Mouse (Mus musculus) heart, embryonic 15.5 days (tissue): ENCODE data around the gene Nabp2. TPM values are rescaled to one million over a fixed set of nuclear protein-coding genes. Genes with fewer than 3 reads are reported as not detected.

Experiments
- ATAC-seq: fragments of 200-750 bp; cut with Nextera tagmentation; replicated peaks from 2 replicates; pipeline ENCODE4 v1.8.0; 2017; ENCODE audit warnings: low read depth, moderate TSS enrichment; ENCODE audit not compliant: insufficient number of reproducible peaks, insufficient read depth, low FRiP score
- H3K27ac ChIP-seq: fragments of 300-500 bp; sonication (generic); 2 replicates; pipeline ENCODE4 v1.5.1; 2015; ENCODE audit warnings: mild to moderate bottlenecking, inconsistent platforms
- H3K27me3 ChIP-seq: fragments of 300-500 bp; sonication (generic); 2 replicates; pipeline ENCODE4 v1.6.1; 2015; ENCODE audit warnings: inconsistent platforms
- H3K36me3 ChIP-seq: fragments of 300-500 bp; sonication (generic); 2 replicates; pipeline ENCODE4 v1.6.1; 2015; ENCODE audit warnings: mild to moderate bottlenecking, inconsistent platforms
- H3K4me1 ChIP-seq: fragments of 300-500 bp; sonication (generic); replicated peaks from 2 replicates; pipeline ENCODE4 v1.6.1; 2015; ENCODE audit warnings: inconsistent platforms
- H3K4me2 ChIP-seq: fragments of 300-500 bp; sonication (generic); 2 replicates; pipeline ENCODE4 v1.6.1; 2015; ENCODE audit warnings: inconsistent platforms, mild to moderate bottlenecking, moderate library complexity
- H3K4me3 ChIP-seq: fragments of 300-500 bp; sonication (generic); 2 replicates; pipeline ENCODE4 v1.5.1; 2015; ENCODE audit warnings: mild to moderate bottlenecking, inconsistent platforms
- H3K9ac ChIP-seq: fragments of 300-500 bp; sonication (generic); 2 replicates; pipeline ENCODE4 v1.6.1; 2015; ENCODE audit warnings: mild to moderate bottlenecking, inconsistent platforms
- H3K9me3 ChIP-seq: fragments of 300-500 bp; sonication (generic); replicated peaks from 2 replicates; pipeline ENCODE4 v1.6.1; 2016; ENCODE audit warnings: inconsistent platforms
- whole genome bisulfite sequencing: fragments of 180-500 bp; shearing (Covaris S2); methylation state at CpG from one replicate; pipeline ENCODE4 v1.1.7; 2015; ENCODE audit warnings: mixed read lengths; 5-methylcytosine and 5-hydroxymethylcytosine counted together
- polyA plus RNA-seq: library from polyadenylated mRNA; unstranded; fragments of >200 nt; fragmentation: Nextera tagmentation; extraction: Ambion mirVana; gene quantifications from 2 replicates; pipeline ENCODE4 v1.2.1, GENCODE M21; 2015

Gene Nabp2
- polyA plus RNA-seq, 1 experiment from 2014 or later, result 52.6 TPM

GRCm38 (mm10) chr10:128401638-128402037 is 9.7 kb downstream of the Nabp2 start:
- H3K4me2 ChIP-seq, result no peak overlapping the region
- no peak overlapping the region for H3K27ac ChIP-seq
- ATAC-seq, result no peak
- H3K27me3 ChIP-seq, result no peaks in the 10 kb centered on the region
- H3K9me3 ChIP-seq, result no peaks in the 10 kb centered on the region
- H3K36me3 ChIP-seq, result no peaks in the 10 kb centered on the region
- H3K4me3 ChIP-seq, result no peak overlapping the region
- 75% methylated on average over 9 of the region's 9 CpGs for WGBS
- H3K9ac ChIP-seq, result no peak overlapping the region
- no peaks in the 10 kb centered on the region for H3K4me1 ChIP-seq

DNA sequence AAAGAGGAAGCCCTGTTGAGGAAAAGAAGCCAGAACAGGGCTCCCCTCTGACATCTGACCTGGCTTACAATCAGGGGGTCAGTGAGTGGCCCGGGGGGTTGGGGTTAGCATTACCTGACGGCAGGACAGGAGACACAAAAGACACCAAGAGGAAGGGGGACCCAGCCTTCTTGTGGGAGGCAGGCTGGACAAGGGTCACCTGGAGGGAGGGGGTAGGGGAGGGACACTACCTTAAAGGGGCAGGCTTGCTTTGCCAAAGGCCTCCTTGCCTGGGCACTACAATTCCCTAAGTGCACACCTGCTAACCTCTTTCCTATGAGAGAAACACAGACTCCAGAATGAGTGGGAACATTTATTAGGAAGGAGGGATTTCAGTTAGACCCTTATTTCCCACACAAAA is 10.2 kb downstream of the Nabp2 start, which contains the start of gene Slc39a5:
Slc39a5 (minus strand) TSS at position 174 of the 400 bp plus-strand sequence.
- WGBS, result 49% methylated on average over 2 of the region's 2 CpGs
- Histone ChIP-seq H3K36me3 (no peaks in the 10 kb centered on the region), H3K4me3 (no peak within 1 kb of the TSS), H3K4me1 (no peaks in the 10 kb centered on the region), H3K27ac (no peak within 1 kb of the TSS), H3K27me3 (no peaks in the 10 kb centered on the region), H3K9ac (no peak within 1 kb of the TSS), H3K9me3 (no peaks in the 10 kb centered on the region), H3K4me2 (no peak within 1 kb of the TSS)
- no peak for ATAC-seq

GRCm38 (mm10) chr10:128400338-128400737 is 11.0 kb downstream of the Nabp2 start:
- WGBS, result 42% methylated on average over 5 of the region's 5 CpGs
- no peaks in the 10 kb centered on the region for H3K36me3 ChIP-seq
- ATAC-seq, result no peak
- H3K4me1 ChIP-seq, result 0 out of 2 replicates have a peak, but pooled peaks cover 2% of the 10 kb centered on the region
- no peak overlapping the region for H3K4me3 ChIP-seq
- H3K9ac ChIP-seq, result no peak overlapping the region
- H3K27ac ChIP-seq, result no peak overlapping the region
- no peak overlapping the region for H3K4me2 ChIP-seq
- H3K27me3 ChIP-seq, result no peaks in the 10 kb centered on the region
- no peaks in the 10 kb centered on the region for H3K9me3 ChIP-seq

GRCm38 (mm10) chr10:128397466-128397865 is 13.8 kb downstream of the Nabp2 start:
- H3K4me2 ChIP-seq, result no peak overlapping the region
- WGBS, result 65% methylated on average over 7 of the region's 7 CpGs
- H3K9ac ChIP-seq, result no peak overlapping the region
- H3K9me3 ChIP-seq, result no peaks in the 10 kb centered on the region
- no peak for ATAC-seq
- 0 out of 2 replicates have a peak, but pooled peaks cover 2% of the 10 kb centered on the region for H3K4me1 ChIP-seq
- H3K4me3 ChIP-seq, result no peak overlapping the region
- no peak overlapping the region for H3K27ac ChIP-seq
- no peaks in the 10 kb centered on the region for H3K27me3 ChIP-seq
- peaks cover 10% of the 10 kb centered on the region; the same call in 1 of the 2 replicates for H3K36me3 ChIP-seq

GRCm38 (mm10) chr10:128396716-128397264 is 14.5 kb downstream of the Nabp2 start:
- WGBS, result 54% methylated on average over 10 of the region's 10 CpGs
- Histone ChIP-seq H3K36me3 (peaks cover 15% of the 10 kb centered on the region; the same call in 1 of the 2 replicates), H3K4me2 (no peak overlapping the region), H3K9me3 (no peaks in the 10 kb centered on the region), H3K4me3 (no peak overlapping the region), H3K4me1 (peaks cover 5% of the 10 kb centered on the region), H3K9ac (no peak overlapping the region), H3K27ac (no peak overlapping the region), H3K27me3 (no peaks in the 10 kb centered on the region)
- ATAC-seq, result no peak

GRCm38 (mm10) chr10:128396017-128396673 is 15.1 kb downstream of the Nabp2 start:
- no peak for ATAC-seq
- Histone ChIP-seq H3K36me3 (peaks cover 22% of the 10 kb centered on the region; the same call in 1 of the 2 replicates), H3K9me3 (no peaks in the 10 kb centered on the region)

GRCm38 (mm10) chr10:128391850-128392249 is 19.4 kb downstream of the Nabp2 start:
- Histone ChIP-seq H3K4me1 (peaks cover 20% of the 10 kb centered on the region), H3K4me3 (no peak overlapping the region), H3K4me2 (no peak overlapping the region), H3K36me3 (peaks cover 65% of the 10 kb centered on the region), H3K27me3 (no peaks in the 10 kb centered on the region), H3K9me3 (no peaks in the 10 kb centered on the region), H3K9ac (no peak overlapping the region), H3K27ac (no peak overlapping the region)
- ATAC-seq, result no peak
- WGBS, result 58% methylated on average over 6 of the region's 6 CpGs

More at GRCm38 (mm10) chr10:128396017-128396673, 15.1 kb downstream of the Nabp2 start:
- Histone ChIP-seq H3K4me1 (peaks cover 9% of the 10 kb centered on the region), H3K9ac (no peak overlapping the region), H3K4me2 (no peak overlapping the region), H3K27me3 (no peaks in the 10 kb centered on the region), H3K27ac (no peak overlapping the region), H3K4me3 (no peak overlapping the region)
- 52% methylated on average over 11 of the region's 11 CpGs for WGBS

GRCm38 (mm10) chr10:128390366-128390765 is 20.9 kb downstream of the Nabp2 start:
- no peaks in the 10 kb centered on the region for H3K9me3 ChIP-seq
- H3K4me3 ChIP-seq, result no peak overlapping the region
- no peak overlapping the region for H3K9ac ChIP-seq
- H3K4me2 ChIP-seq, result no peak overlapping the region
- peaks cover 19% of the 10 kb centered on the region for H3K4me1 ChIP-seq
- peaks cover 80% of the 10 kb centered on the region for H3K36me3 ChIP-seq
- H3K27me3 ChIP-seq, result no peaks in the 10 kb centered on the region
- 87% methylated on average over 12 of the region's 12 CpGs for WGBS
- no peak for ATAC-seq
- H3K27ac ChIP-seq, result no peak overlapping the region

DNA sequence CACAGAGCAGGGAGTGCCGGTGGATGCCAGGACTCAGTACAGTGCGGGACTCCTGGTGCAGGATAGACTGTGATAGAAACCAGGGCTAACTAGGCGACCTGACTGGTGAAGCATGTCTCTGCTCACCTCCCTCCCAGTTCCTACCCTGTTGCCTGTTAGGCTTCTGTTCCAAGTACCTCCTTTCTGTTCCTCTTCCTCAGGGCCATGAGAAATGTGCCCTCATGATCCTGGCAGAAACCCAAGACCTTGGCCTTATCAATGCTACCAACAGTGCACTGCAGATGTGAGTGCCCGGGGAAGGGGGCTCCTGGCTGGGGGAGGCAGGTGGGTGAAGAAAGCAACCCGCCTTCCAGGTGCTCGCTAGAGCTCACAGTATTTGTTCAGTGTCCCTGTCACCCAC is 21.7 kb downstream of the Nabp2 start:
- H3K36me3 ChIP-seq, result peaks cover 88% of the 10 kb centered on the region
- H3K4me3 ChIP-seq, result no peak overlapping the region
- peak overlapping the region; percentile 39; the same call in 1 of the 2 replicates for H3K27ac ChIP-seq
- no peaks in the 10 kb centered on the region for H3K27me3 ChIP-seq
- ATAC-seq, result no peak
- peaks cover 19% of the 10 kb centered on the region for H3K4me1 ChIP-seq
- no peak overlapping the region for H3K4me2 ChIP-seq
- WGBS, result 62% methylated on average over 6 of the region's 6 CpGs
- no peaks in the 10 kb centered on the region for H3K9me3 ChIP-seq
- no peak overlapping the region for H3K9ac ChIP-seq

GRCm38 (mm10) chr10:128388941-128389340 is 22.4 kb downstream of the Nabp2 start:
- ATAC-seq, result no peak
- Histone ChIP-seq H3K9me3 (no peaks in the 10 kb centered on the region), H3K4me2 (no peak overlapping the region), H3K27ac (peak overlapping the region; percentile 39; the same call in 1 of the 2 replicates), H3K27me3 (no peaks in the 10 kb centered on the region), H3K36me3 (peaks cover 94% of the 10 kb centered on the region), H3K4me3 (no peak overlapping the region), H3K4me1 (peaks cover 19% of the 10 kb centered on the region), H3K9ac (no peak overlapping the region)
- 91% methylated on average over 14 of the region's 14 CpGs for WGBS

DNA sequence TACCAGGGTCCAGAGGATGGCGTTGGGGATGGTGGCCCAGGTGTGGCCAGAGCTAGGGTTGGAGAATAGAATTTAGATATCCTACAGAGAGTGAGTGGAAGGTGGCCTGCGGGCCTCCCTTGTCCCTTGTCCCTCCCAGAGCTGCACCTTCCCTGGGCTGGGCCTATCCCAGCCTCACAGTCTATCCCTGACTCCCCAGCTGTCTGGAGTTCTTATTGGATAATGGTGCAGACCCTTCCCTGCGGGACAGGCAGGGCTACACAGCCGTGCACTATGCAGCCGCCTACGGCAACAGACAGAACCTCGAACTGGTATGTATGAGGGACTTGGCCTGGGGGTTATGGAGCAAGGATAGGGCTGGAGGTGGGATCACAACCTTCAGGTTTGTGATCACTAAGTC is 25.4 kb downstream of the Nabp2 start:
- H3K27ac ChIP-seq, result no peak overlapping the region
- no peak overlapping the region for H3K9ac ChIP-seq
- no peaks in the 10 kb centered on the region for H3K9me3 ChIP-seq
- peaks cover 12% of the 10 kb centered on the region for H3K4me1 ChIP-seq
- H3K36me3 ChIP-seq, result peaks cover 99% of the 10 kb centered on the region
- ATAC-seq, result no peak
- 90% methylated on average over 7 of the region's 7 CpGs for WGBS
- H3K4me2 ChIP-seq, result no peak overlapping the region
- H3K27me3 ChIP-seq, result no peaks in the 10 kb centered on the region
- no peak overlapping the region for H3K4me3 ChIP-seq

- H3K36me3 ChIP-seq, result peaks cover 90% of the 10 kb centered on the region
- peaks cover 18% of the 10 kb centered on the region for H3K4me1 ChIP-seq
- H3K9ac ChIP-seq, result no peak overlapping the region
- ATAC-seq, result no peak
- no peaks in the 10 kb centered on the region for H3K9me3 ChIP-seq
- H3K27ac ChIP-seq, result no peak overlapping the region
- no peak overlapping the region for H3K4me3 ChIP-seq
- H3K4me2 ChIP-seq, result no peak overlapping the region
- no peaks in the 10 kb centered on the region for H3K27me3 ChIP-seq
- WGBS, result 87% methylated on average over 8 of the region's 8 CpGs
Observed at GRCm38 (mm10) chr10:128382482-128382881, 28.8 kb downstream of the Nabp2 start.
